Comparison of ENCODE assay signal across 24 mouse cellular contexts in the genomic region with DNA sequence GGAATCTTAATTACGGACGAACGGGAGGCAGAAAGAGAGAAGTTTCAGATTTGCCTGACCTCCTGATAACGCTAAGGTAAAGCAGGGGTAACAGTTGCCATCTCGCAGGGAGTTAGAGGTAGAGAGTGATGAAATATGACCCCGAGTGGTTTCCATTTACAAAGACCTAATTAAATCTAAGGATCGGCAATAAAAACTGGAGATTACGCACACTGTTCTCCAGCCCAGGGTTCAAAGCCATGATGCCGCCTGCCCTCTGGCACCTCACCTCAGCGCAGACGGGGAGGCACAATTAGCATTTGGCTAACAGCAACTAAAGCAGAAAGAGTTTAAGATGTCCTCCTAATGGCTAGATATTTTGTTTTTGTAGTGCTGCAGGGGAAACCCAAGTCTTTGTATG. TPM values are rescaled to one million over a fixed set of nuclear protein-coding genes. Genes with fewer than 3 reads are reported as not detected.
A peak's percentile ranks its signal among the peaks of the same experiment; 100 is the strongest.
DNase-seq lines count a peak whose midpoint lies in the region; ATAC-seq and TF ChIP-seq lines count a peak whose summit lies in the region.
"Had no signal": no experiment of that assay in that cellular context is flagged by ENCODE, and none has a peak within 500 bp of the region (broad histone marks: within the 10 kb centered on the region; RNA-seq: fewer than 3 reads in every experiment).

No protein-coding gene starts in this region.

- TF ChIP-seq CTCF in kidney, postnatal 0 days (IDR thresholded peaks at IDR 0.05; ENCODE audit: low read depth) = no peak

- H3K9ac ChIP-seq in kidney, postnatal 0 days (ENCODE audit: low read depth, low read length) = no peak overlapping the region
- no peak overlapping the region for H3K9ac ChIP-seq in embryonic facial prominence, embryonic 12.5 days
- no peak overlapping the region for H3K9ac ChIP-seq in intestine, embryonic 15.5 days
- no peak overlapping the region; the same call in 1 of the 2 replicates for H3K9ac ChIP-seq in limb, embryonic 14.5 days (ENCODE audit: low read depth, low read length, severe bottlenecking)
- no peak overlapping the region for H3K9ac ChIP-seq in forebrain, embryonic 14.5 days (ENCODE audit: low read length)
- H3K9ac ChIP-seq: hindbrain, embryonic 15.5 days; stomach, embryonic 15.5 days had no signal

- no peak for ATAC-seq in kidney, postnatal 0 days (replicated peaks; ENCODE audit: low FRiP score, low read depth)
- no peak for ATAC-seq in embryonic facial prominence, embryonic 12.5 days (ENCODE audit: insufficient number of reproducible peaks, insufficient read depth, low FRiP score, low TSS enrichment)
- ATAC-seq in intestine, embryonic 15.5 days = peak; percentile 67
- ATAC-seq in limb, embryonic 14.5 days (ENCODE audit: low FRiP score, low read depth) = no peak
- ATAC-seq in forebrain, embryonic 14.5 days = no peak

- no peaks in the 10 kb centered on the region for H3K4me1 ChIP-seq in kidney, postnatal 0 days (replicated peaks; ENCODE audit: insufficient read depth, low read length)
- 0 out of 2 replicates have a peak, but pooled peaks cover 8% of the 10 kb centered on the region for H3K4me1 ChIP-seq in embryonic facial prominence, embryonic 12.5 days
- H3K4me1 ChIP-seq in intestine, embryonic 15.5 days (replicated peaks) = peaks cover 14% of the 10 kb centered on the region; the same call in 1 of the 2 replicates
- H3K4me1 ChIP-seq in limb, embryonic 14.5 days (ENCODE audit: control insufficient read depth, insufficient read depth, low read length) = no peaks in the 10 kb centered on the region
- H3K4me1 ChIP-seq in forebrain, embryonic 14.5 days (ENCODE audit: control insufficient read depth, insufficient read depth, low read length) = no peaks in the 10 kb centered on the region
- H3K4me1 ChIP-seq: stomach, embryonic 15.5 days had no signal

- H3K9me3 ChIP-seq in kidney, postnatal 0 days (replicated peaks; ENCODE audit: low read length) = no peaks in the 10 kb centered on the region
- no peaks in the 10 kb centered on the region for H3K9me3 ChIP-seq in embryonic facial prominence, embryonic 12.5 days
- H3K9me3 ChIP-seq in intestine, embryonic 15.5 days = no peaks in the 10 kb centered on the region
- H3K9me3 ChIP-seq in limb, embryonic 14.5 days (ENCODE audit: control insufficient read depth, low read length) = no peaks in the 10 kb centered on the region
- H3K9me3 ChIP-seq in forebrain, embryonic 14.5 days (replicated peaks; ENCODE audit: control insufficient read depth, low read length) = no peaks in the 10 kb centered on the region
- H3K9me3 ChIP-seq: heart, embryonic 10.5 days; hindbrain, embryonic 15.5 days; stomach, embryonic 15.5 days had no signal

- TF ChIP-seq POLR2A in limb, embryonic 14.5 days (IDR thresholded peaks at IDR 0.05; ENCODE audit: borderline replicate concordance, extremely low read depth, insufficient read depth, insufficient read length) = no peak

- no peak overlapping the region for H3K27ac ChIP-seq in kidney, postnatal 0 days
- no peak overlapping the region for H3K27ac ChIP-seq in embryonic facial prominence, embryonic 12.5 days
- H3K27ac ChIP-seq in intestine, embryonic 15.5 days = no peak overlapping the region
- no peak overlapping the region for H3K27ac ChIP-seq in limb, embryonic 14.5 days (replicated peaks; ENCODE audit: low read depth, low read length)
- H3K27ac ChIP-seq in forebrain, embryonic 14.5 days (ENCODE audit: low read depth, low read length) = no peak overlapping the region
- H3K27ac ChIP-seq: heart, embryonic 10.5 days; hindbrain, embryonic 15.5 days; stomach, embryonic 15.5 days had no signal

- H3K4me2 ChIP-seq in kidney, postnatal 0 days (ENCODE audit: low read length) = peak overlapping the region; percentile 24; the same call in 1 of the 2 replicates
- peak overlapping the region; percentile 29; the same call in 1 of the 2 replicates for H3K4me2 ChIP-seq in embryonic facial prominence, embryonic 12.5 days (replicated peaks)
- 0 out of 2 replicates have a peak overlapping the region, but pooled peaks have one; percentile 35 for H3K4me2 ChIP-seq in intestine, embryonic 15.5 days (replicated peaks)
- H3K4me2 ChIP-seq in limb, embryonic 14.5 days (replicated peaks; ENCODE audit: low read depth, low read length, severe bottlenecking) = peak overlapping the region; percentile 6; the same call in 1 of the 2 replicates
- H3K4me2 ChIP-seq in forebrain, embryonic 14.5 days (ENCODE audit: low read length) = no peak overlapping the region
- H3K4me2 ChIP-seq: hindbrain, embryonic 15.5 days; stomach, embryonic 15.5 days had no signal

- DNase-seq in kidney, postnatal 0 days (ENCODE audit: low spot score) = peak; percentile 30
- no peak for DNase-seq in kidney, postnatal 14 days
- DNase-seq in limb, embryonic 14.5 days (ENCODE audit: low spot score) = peak; percentile 27
- DNase-seq in spleen, postnatal 36 days (ENCODE audit: low spot score in 2 of 2) = no peak
- no peak for DNase-seq in layer of hippocampus, postnatal 14 days (ENCODE audit: low spot score in 2 of 2)
- no peak for DNase-seq in forebrain, embryonic 14.5 days (ENCODE audit: low spot score)
- DNase-seq: adrenal gland, adult 8-10 months; cerebellum, adult 11-12 months; cerebellum, postnatal 25 days; gastrocnemius, postnatal 36 days; heart, postnatal 10 days; lung, adult 18-20 months; spleen, adult 18-20 months; thymus, adult 2 months had no signal

- no peaks in the 10 kb centered on the region for H3K36me3 ChIP-seq in kidney, postnatal 0 days (ENCODE audit: insufficient read depth, low read length)
- no peaks in the 10 kb centered on the region for H3K36me3 ChIP-seq in embryonic facial prominence, embryonic 12.5 days
- no peaks in the 10 kb centered on the region for H3K36me3 ChIP-seq in intestine, embryonic 15.5 days
- no peaks in the 10 kb centered on the region for H3K36me3 ChIP-seq in limb, embryonic 14.5 days (ENCODE audit: control insufficient read depth, insufficient read depth, low read length)
- no peaks in the 10 kb centered on the region for H3K36me3 ChIP-seq in forebrain, embryonic 14.5 days (ENCODE audit: control insufficient read depth, insufficient read depth, low read length)
- H3K36me3 ChIP-seq: heart, embryonic 10.5 days; hindbrain, embryonic 15.5 days; stomach, embryonic 15.5 days had no signal

- H3K27me3 ChIP-seq in kidney, postnatal 0 days (ENCODE audit: insufficient read depth, low read length) = no peaks in the 10 kb centered on the region
- no peaks in the 10 kb centered on the region for H3K27me3 ChIP-seq in embryonic facial prominence, embryonic 12.5 days
- no peaks in the 10 kb centered on the region for H3K27me3 ChIP-seq in intestine, embryonic 15.5 days (replicated peaks)
- no peaks in the 10 kb centered on the region for H3K27me3 ChIP-seq in limb, embryonic 14.5 days (ENCODE audit: control insufficient read depth, insufficient read depth, low read length)
- no peaks in the 10 kb centered on the region for H3K27me3 ChIP-seq in forebrain, embryonic 14.5 days (replicated peaks; ENCODE audit: control insufficient read depth, insufficient read depth, low read length)
- H3K27me3 ChIP-seq: hindbrain, embryonic 15.5 days; stomach, embryonic 15.5 days had no signal

- H3K4me3 ChIP-seq in kidney, postnatal 0 days (replicated peaks; ENCODE audit: low read depth, low read length) = no peak overlapping the region
- H3K4me3 ChIP-seq in embryonic facial prominence, embryonic 12.5 days = no peak overlapping the region
- H3K4me3 ChIP-seq in intestine, embryonic 15.5 days (replicated peaks) = no peak overlapping the region
- H3K4me3 ChIP-seq in limb, embryonic 14.5 days (replicated peaks; ENCODE audit: low read length) = no peak overlapping the region
- H3K4me3 ChIP-seq in forebrain, embryonic 14.5 days (ENCODE audit: low read depth, low read length) = no peak overlapping the region
- H3K4me3 ChIP-seq: erythroblast, embryonic 14.5 days; heart, embryonic 10.5 days; hindbrain, embryonic 15.5 days; stomach, embryonic 15.5 days had no signal

- WGBS in kidney, postnatal 0 days = 2% methylated on average over 11 of the region's 11 CpGs
- WGBS in embryonic facial prominence, embryonic 12.5 days = 7% methylated on average over 11 of the region's 11 CpGs
- 13% methylated on average over 11 of the region's 11 CpGs for WGBS in intestine, embryonic 15.5 days
- WGBS in limb, embryonic 14.5 days = 3% methylated on average over 11 of the region's 11 CpGs
- 23% methylated on average over 11 of the region's 11 CpGs for WGBS in forebrain, embryonic 14.5 days

RNA-seq across cellular contexts. Expression of gene Sdr42e1, which starts 3.0 kb away (rescaled TPM):
- 3.5 and 4.1 TPM in 2 replicates for polyA plus RNA-seq in kidney, postnatal 0 days (2015; fragmentation: Nextera tagmentation; extraction: Ambion mirVana)
- polyA plus RNA-seq in embryonic facial prominence, embryonic 12.5 days (2016; fragmentation: Nextera tagmentation; extraction: Ambion mirVana) = 0.99 and 1.2 TPM in 2 replicates
- 6.0 and 6.6 TPM in 2 replicates for polyA plus RNA-seq in intestine, embryonic 15.5 days (2015; fragmentation: Nextera tagmentation; extraction: Ambion mirVana)
- 5.2 and 6.4 TPM in 2 replicates for polyA plus RNA-seq in limb, embryonic 14.5 days (2012; rRNA removed)
- polyA plus RNA-seq in limb, embryonic 14.5 days (2014; fragmentation: Nextera tagmentation; extraction: Ambion mirVana) = 6.6 and 7.8 TPM in 2 replicates
- total RNA-seq in layer of hippocampus, postnatal 14 days (2021) = 1 to 10 TPM; 3.8 to 4.1 TPM
- polyA plus RNA-seq in forebrain, embryonic 14.5 days (2014; fragmentation: Nextera tagmentation; extraction: Ambion mirVana) = 0.48 and 0.75 TPM in 2 replicates
- polyA plus RNA-seq: erythroblast, embryonic 14.5 days had no signal

RNA-seq across cellular contexts. Expression of gene Hsd17b2, which starts 31.2 kb away (rescaled TPM):
- 23.0 and 29.2 TPM in 2 replicates for polyA plus RNA-seq in kidney, postnatal 0 days (2015; fragmentation: Nextera tagmentation; extraction: Ambion mirVana)
- polyA plus RNA-seq in embryonic facial prominence, embryonic 12.5 days (2016; fragmentation: Nextera tagmentation; extraction: Ambion mirVana) = not detected in 2 replicates
- 38.1 and 38.3 TPM in 2 replicates for polyA plus RNA-seq in intestine, embryonic 15.5 days (2015; fragmentation: Nextera tagmentation; extraction: Ambion mirVana)
- 0.18 and 0.21 TPM in 2 replicates for polyA plus RNA-seq in limb, embryonic 14.5 days (2012; rRNA removed)
- polyA plus RNA-seq in limb, embryonic 14.5 days (2014; fragmentation: Nextera tagmentation; extraction: Ambion mirVana) = 0.65 TPM in 1 of 2 replicates, not detected in the other
- total RNA-seq in layer of hippocampus, postnatal 14 days (2021) = not detected
- not detected in 2 replicates for polyA plus RNA-seq in forebrain, embryonic 14.5 days (2014; fragmentation: Nextera tagmentation; extraction: Ambion mirVana)
- total RNA-seq: adrenal gland, adult 8-10 months; gastrocnemius, postnatal 36 days; heart, postnatal 10 days; layer of hippocampus, postnatal 10 days; megakaryocyte-erythroid progenitor cell, adult 5-6 weeks; midbrain, postnatal 0 days had no signal
- polyA plus RNA-seq: erythroblast, embryonic 14.5 days; neural tube, embryonic 11.5 days had no signal

Comparison
In these comparisons a context has a peak if more than half of its experiments do, and no peak if none do; other contexts are left out.
1. DNase-seq: peak in kidney, postnatal 0 days (single experiment) and limb, embryonic 14.5 days (single experiment); none in kidney, postnatal 14 days (single experiment), spleen, postnatal 36 days (0 of 2), layer of hippocampus, postnatal 14 days (0 of 2) and forebrain, embryonic 14.5 days (single experiment).
2. RNA of gene Hsd17b2, which starts 31.2 kb away (polyA plus RNA-seq): 38.1 to 38.3 TPM in intestine, embryonic 15.5 days and 23.0 to 29.2 TPM in kidney, postnatal 0 days; 0.18 to 0.65 TPM in limb, embryonic 14.5 days, not detected in forebrain, embryonic 14.5 days and not detected in embryonic facial prominence, embryonic 12.5 days; every median in the first group is over 10 times any median in the second.